34 mouse cellular contexts compared by ENCODE assay signal in the genomic region with DNA sequence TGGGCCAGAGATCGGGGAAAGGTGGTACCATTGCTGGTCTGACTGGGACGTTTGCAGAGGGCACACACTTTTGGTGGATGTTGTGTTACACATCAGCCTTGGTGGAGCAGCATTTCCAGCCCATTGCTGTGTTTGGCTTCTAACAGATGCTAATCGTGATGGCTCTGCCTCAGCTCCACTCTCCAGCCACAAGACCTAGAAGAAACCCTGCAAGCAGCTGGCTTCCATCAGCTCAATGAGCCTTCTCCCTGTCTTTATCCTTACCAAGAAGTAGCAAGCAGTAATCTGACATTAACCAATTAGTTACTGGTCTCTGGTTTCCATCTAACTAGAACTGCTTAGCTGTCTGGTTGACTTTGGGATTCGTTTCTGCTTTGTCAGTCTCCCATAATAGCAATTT.
"Had no signal": no experiment of that assay in that cellular context is flagged by ENCODE, and none has a peak within 500 bp of the region (broad histone marks: within the 10 kb centered on the region; RNA-seq: fewer than 3 reads in every experiment).

No protein-coding gene starts in this region.

- H3K4me3 ChIP-seq: heart, adult 2 months; heart, embryonic 10.5 days; heart, embryonic 12.5 days; heart, embryonic 13.5 days; heart, embryonic 15.5 days; hindbrain, embryonic 10.5 days; hindbrain, embryonic 12.5 days; hindbrain, embryonic 13.5 days; hindbrain, embryonic 15.5 days; intestine, embryonic 15.5 days; kidney, embryonic 15.5 days; layer of hippocampus, adult 2 months; left cerebral cortex, adult 2 months had no signal

- ATAC-seq: hindbrain, embryonic 16.5 days; hindbrain, postnatal 0 days; inflammation-experienced regulatory T-cells, adult 6 months; intestine, embryonic 15.5 days; intestine, embryonic 16.5 days; intestine, postnatal 0 days had no signal

- H3K4me1 ChIP-seq: hindbrain, embryonic 13.5 days; hindbrain, embryonic 15.5 days had no signal

- H3K36me3 ChIP-seq: heart, embryonic 10.5 days; heart, embryonic 12.5 days; heart, embryonic 13.5 days; heart, embryonic 15.5 days; hindbrain, embryonic 10.5 days; hindbrain, embryonic 12.5 days; hindbrain, embryonic 13.5 days; hindbrain, embryonic 15.5 days; intestine, embryonic 15.5 days; kidney, embryonic 15.5 days had no signal

- H3K4me2 ChIP-seq: heart, embryonic 11.5 days; heart, embryonic 12.5 days; heart, embryonic 13.5 days; heart, embryonic 15.5 days; hindbrain, embryonic 12.5 days; hindbrain, embryonic 13.5 days; hindbrain, embryonic 14.5 days; hindbrain, embryonic 15.5 days; intestine, embryonic 15.5 days; kidney, embryonic 15.5 days had no signal

- DNase-seq: heart, adult 2 months; heart, postnatal 10 days; heart, postnatal 14 days; heart, postnatal 36 days; heart, postnatal 4 days; kidney, adult 11 months; kidney, adult 18-20 months; kidney, adult 8-10 months; kidney, adult 9 months; kidney, postnatal 14 days; kidney, postnatal 25 days; kidney, postnatal 36 days; layer of hippocampus, adult 9-11 months; layer of hippocampus, postnatal 36 days had no signal

- H3K27me3 ChIP-seq: heart, embryonic 12.5 days; heart, embryonic 13.5 days; heart, embryonic 15.5 days; hindbrain, embryonic 12.5 days; hindbrain, embryonic 13.5 days; hindbrain, embryonic 15.5 days; intestine, embryonic 15.5 days; kidney, embryonic 15.5 days had no signal

- H3K9me3 ChIP-seq: heart, embryonic 10.5 days; heart, embryonic 12.5 days; heart, embryonic 13.5 days; heart, embryonic 15.5 days; hindbrain, embryonic 10.5 days; hindbrain, embryonic 12.5 days; hindbrain, embryonic 13.5 days; hindbrain, embryonic 15.5 days; intestine, embryonic 15.5 days; kidney, embryonic 15.5 days had no signal

- H3K27ac ChIP-seq: heart, adult 2 months; heart, embryonic 10.5 days; heart, embryonic 13.5 days; heart, embryonic 15.5 days; hindbrain, embryonic 10.5 days; hindbrain, embryonic 12.5 days; hindbrain, embryonic 13.5 days; hindbrain, embryonic 14.5 days; hindbrain, embryonic 15.5 days; hindbrain, postnatal 0 days; intestine, embryonic 15.5 days; kidney, embryonic 15.5 days; kidney, postnatal 0 days; layer of hippocampus, adult 2 months; left cerebral cortex, adult 2 months had no signal

- H3K9ac ChIP-seq: heart, embryonic 12.5 days; heart, embryonic 13.5 days; heart, embryonic 15.5 days; hindbrain, embryonic 12.5 days; hindbrain, embryonic 13.5 days; hindbrain, embryonic 14.5 days; hindbrain, embryonic 15.5 days; intestine, embryonic 15.5 days; kidney, embryonic 15.5 days had no signal
